Mouse (Mus musculus) hindbrain, embryonic 13.5 days (tissue): ENCODE results near the gene Trim25. TPM values are rescaled to one million over a fixed set of nuclear protein-coding genes. Genes with fewer than 3 reads are reported as not detected.
A peak's percentile ranks its signal among the peaks of the same experiment; 100 is the strongest.

Source experiments
- ATAC-seq: fragments of 200-750 bp; cut with Nextera tagmentation; 2 replicates; pipeline ENCODE4 v1.8.0; 2017; ENCODE audit warnings: moderate TSS enrichment; ENCODE audit not compliant: low FRiP score
- H3K27ac ChIP-seq: fragments of 300-500 bp; sonication (generic); 2 replicates; pipeline ENCODE4 v1.5.1; 2015; ENCODE audit warnings: inconsistent platforms, mild to moderate bottlenecking, moderate library complexity
- H3K27me3 ChIP-seq: fragments of 300-500 bp; sonication (generic); 2 replicates; pipeline ENCODE4 v1.6.1; 2015; ENCODE audit warnings: mild to moderate bottlenecking, inconsistent platforms
- H3K36me3 ChIP-seq: fragments of 300-500 bp; sonication (generic); 2 replicates; pipeline ENCODE4 v1.6.1; 2015; ENCODE audit warnings: mild to moderate bottlenecking, inconsistent platforms
- H3K4me1 ChIP-seq: fragments of 300-500 bp; sonication (generic); replicated peaks from 2 replicates; pipeline ENCODE4 v1.6.1; 2015; ENCODE audit warnings: inconsistent platforms
- H3K4me2 ChIP-seq: fragments of 300-500 bp; sonication (generic); 2 replicates; pipeline ENCODE4 v1.6.1; 2015; ENCODE audit warnings: inconsistent platforms, mild to moderate bottlenecking, moderate library complexity
- H3K4me3 ChIP-seq: fragments of 300-500 bp; sonication (generic); 2 replicates; pipeline ENCODE4 v1.5.1; 2015; ENCODE audit warnings: mild to moderate bottlenecking, inconsistent platforms
- H3K9ac ChIP-seq: fragments of 300-500 bp; sonication (generic); 2 replicates; pipeline ENCODE4 v1.6.1; 2015; ENCODE audit warnings: mild to moderate bottlenecking, inconsistent platforms
- H3K9me3 ChIP-seq: fragments of 300-500 bp; sonication (generic); 2 replicates; pipeline ENCODE4 v1.6.1; 2016; ENCODE audit warnings: inconsistent platforms
- WGBS: fragments of 180-500 bp; shearing (Covaris S2); methylation state at CpG from one replicate; pipeline ENCODE4 v1.1.7; 2015; 5-methylcytosine and 5-hydroxymethylcytosine counted together
- polyA plus RNA-seq: library from polyadenylated mRNA; unstranded; fragments of >200 nt; fragmentation: Nextera tagmentation; extraction: Ambion mirVana; gene quantifications from 2 replicates; pipeline ENCODE4 v1.2.1, GENCODE M21; 2015

The Trim25 gene
- polyA plus RNA-seq, 1 experiment from 2014 or later = 4.6 TPM

GRCm38 (mm10) chr11:88998406-88998805, 770 bp upstream of the Trim25 start:
- Histone ChIP-seq H3K36me3 (no peaks in the 10 kb centered on the region), H3K9ac (no peak overlapping the region), H3K4me1 (peaks cover 7% of the 10 kb centered on the region; the same call in 1 of the 2 replicates), H3K9me3 (no peaks in the 10 kb centered on the region), H3K27ac (no peak overlapping the region), H3K27me3 (peaks cover 24% of the 10 kb centered on the region), H3K4me3 (no peak overlapping the region), H3K4me2 (no peak overlapping the region)
- ATAC-seq = no peak
- WGBS = 9% methylated on average over 3 of the region's 3 CpGs

GRCm38 (mm10) chr11:88999723-89000526, 749 bp downstream of the Trim25 start:
- 0 out of 2 replicates have a peak, but pooled peaks have one; percentile 13 for ATAC-seq
- Histone ChIP-seq H3K9me3 (no peaks in the 10 kb centered on the region), H3K27ac (no peak overlapping the region), H3K4me2 (peak overlapping the region; percentile 51), H3K27me3 (peaks cover 24% of the 10 kb centered on the region), H3K9ac (peak overlapping the region; percentile 60), H3K4me3 (peak overlapping the region; percentile 40), H3K36me3 (no peaks in the 10 kb centered on the region), H3K4me1 (peaks cover 7% of the 10 kb centered on the region; the same call in 1 of the 2 replicates)
- WGBS = 29% methylated on average over 33 of the region's 33 CpGs

- no peaks in the 10 kb centered on the region for H3K9me3 ChIP-seq
- peaks cover 7% of the 10 kb centered on the region; the same call in 1 of the 2 replicates for H3K4me1 ChIP-seq
- H3K27ac ChIP-seq = no peak overlapping the region
- H3K9ac ChIP-seq = no peak overlapping the region
- no peak for ATAC-seq
- no peak overlapping the region for H3K4me3 ChIP-seq
- H3K27me3 ChIP-seq = peaks cover 24% of the 10 kb centered on the region
- no peaks in the 10 kb centered on the region for H3K36me3 ChIP-seq
- no peak overlapping the region for H3K4me2 ChIP-seq
Measured at GRCm38 (mm10) chr11:89000527-89000819, 1.3 kb downstream of the Trim25 start.

GRCm38 (mm10) chr11:89001569-89001968, 2.4 kb downstream of the Trim25 start:
- H3K9me3 ChIP-seq = no peaks in the 10 kb centered on the region
- no peaks in the 10 kb centered on the region for H3K36me3 ChIP-seq
- WGBS = 98% methylated on average over 7 of the region's 7 CpGs
- no peak overlapping the region for H3K9ac ChIP-seq
- H3K4me3 ChIP-seq = no peak overlapping the region
- peaks cover 7% of the 10 kb centered on the region; the same call in 1 of the 2 replicates for H3K4me1 ChIP-seq
- H3K27me3 ChIP-seq = peaks cover 24% of the 10 kb centered on the region
- H3K4me2 ChIP-seq = no peak overlapping the region
- H3K27ac ChIP-seq = no peak overlapping the region
- ATAC-seq = no peak

GRCm38 (mm10) chr11:89002068-89002467, 2.9 kb downstream of the Trim25 start:
- no peak for ATAC-seq
- no peak overlapping the region for H3K4me2 ChIP-seq
- no peak overlapping the region for H3K4me3 ChIP-seq
- WGBS = 94% methylated on average over 5 of the region's 5 CpGs
- no peak overlapping the region for H3K9ac ChIP-seq
- H3K36me3 ChIP-seq = no peaks in the 10 kb centered on the region
- no peak overlapping the region for H3K27ac ChIP-seq
- H3K4me1 ChIP-seq = peaks cover 7% of the 10 kb centered on the region; the same call in 1 of the 2 replicates
- peaks cover 24% of the 10 kb centered on the region for H3K27me3 ChIP-seq
- H3K9me3 ChIP-seq = no peaks in the 10 kb centered on the region

GRCm38 (mm10) chr11:89002621-89003020, 3.4 kb downstream of the Trim25 start:
- H3K27ac ChIP-seq = no peak overlapping the region
- H3K4me1 ChIP-seq = peaks cover 7% of the 10 kb centered on the region; the same call in 1 of the 2 replicates
- no peak overlapping the region for H3K4me2 ChIP-seq
- no peak overlapping the region for H3K9ac ChIP-seq
- WGBS = 82% methylated on average over 5 of the region's 5 CpGs
- ATAC-seq = no peak
- H3K27me3 ChIP-seq = peaks cover 24% of the 10 kb centered on the region
- no peaks in the 10 kb centered on the region for H3K36me3 ChIP-seq
- H3K4me3 ChIP-seq = no peak overlapping the region
- no peaks in the 10 kb centered on the region for H3K9me3 ChIP-seq

GRCm38 (mm10) chr11:89003078-89003477, 3.9 kb downstream of the Trim25 start:
- H3K36me3 ChIP-seq = no peaks in the 10 kb centered on the region
- no peaks in the 10 kb centered on the region for H3K9me3 ChIP-seq
- no peak for ATAC-seq
- WGBS = 65% methylated on average over 6 of the region's 6 CpGs
- peaks cover 24% of the 10 kb centered on the region for H3K27me3 ChIP-seq
- no peak overlapping the region for H3K9ac ChIP-seq
- H3K4me3 ChIP-seq = no peak overlapping the region
- no peak overlapping the region for H3K27ac ChIP-seq
- peaks cover 7% of the 10 kb centered on the region; the same call in 1 of the 2 replicates for H3K4me1 ChIP-seq
- H3K4me2 ChIP-seq = no peak overlapping the region

- peaks cover 20% of the 10 kb centered on the region for H3K27me3 ChIP-seq
- no peak overlapping the region for H3K9ac ChIP-seq
- ATAC-seq = no peak
- WGBS = 86% methylated on average over 4 of the region's 4 CpGs
- no peak overlapping the region for H3K27ac ChIP-seq
- H3K4me1 ChIP-seq = peaks cover 7% of the 10 kb centered on the region; the same call in 1 of the 2 replicates
- no peaks in the 10 kb centered on the region for H3K9me3 ChIP-seq
- no peak overlapping the region for H3K4me2 ChIP-seq
- no peaks in the 10 kb centered on the region for H3K36me3 ChIP-seq
- H3K4me3 ChIP-seq = no peak overlapping the region
Measured at GRCm38 (mm10) chr11:89003726-89004125, 4.5 kb downstream of the Trim25 start.

- no peak for ATAC-seq
Measured at GRCm38 (mm10) chr11:89005473-89005872, 6.3 kb downstream of the Trim25 start.

GRCm38 (mm10) chr11:89006404-89006803, 7.2 kb downstream of the Trim25 start:
- no peaks in the 10 kb centered on the region for H3K27me3 ChIP-seq
- no peak for ATAC-seq
- H3K4me1 ChIP-seq = 0 out of 2 replicates have a peak, but pooled peaks cover 3% of the 10 kb centered on the region
- no peaks in the 10 kb centered on the region for H3K36me3 ChIP-seq
- no peak overlapping the region for H3K4me2 ChIP-seq
- H3K9me3 ChIP-seq = no peaks in the 10 kb centered on the region
- no peak overlapping the region for H3K27ac ChIP-seq
- H3K9ac ChIP-seq = no peak overlapping the region
- H3K4me3 ChIP-seq = no peak overlapping the region

More at GRCm38 (mm10) chr11:89005473-89005872, 6.3 kb downstream of the Trim25 start:
- Histone ChIP-seq H3K9ac (no peak overlapping the region), H3K27ac (no peak overlapping the region), H3K4me1 (0 out of 2 replicates have a peak, but pooled peaks cover 3% of the 10 kb centered on the region), H3K27me3 (peaks cover 3% of the 10 kb centered on the region; the same call in 1 of the 2 replicates), H3K4me2 (no peak overlapping the region), H3K4me3 (no peak overlapping the region), H3K36me3 (no peaks in the 10 kb centered on the region), H3K9me3 (no peaks in the 10 kb centered on the region)
- WGBS = 80% methylated on average over 5 of the region's 5 CpGs

- Histone ChIP-seq H3K27ac (no peak overlapping the region), H3K4me2 (no peak overlapping the region), H3K27me3 (no peaks in the 10 kb centered on the region), H3K4me1 (0 out of 2 replicates have a peak, but pooled peaks cover 3% of the 10 kb centered on the region), H3K9me3 (no peaks in the 10 kb centered on the region), H3K9ac (no peak overlapping the region), H3K36me3 (no peaks in the 10 kb centered on the region), H3K4me3 (no peak overlapping the region)
- no peak for ATAC-seq
- WGBS = 90% methylated on average over 3 of the region's 3 CpGs
Measured at GRCm38 (mm10) chr11:89007582-89007981, 8.4 kb downstream of the Trim25 start.

GRCm38 (mm10) chr11:89009066-89009465, 9.9 kb downstream of the Trim25 start:
- Histone ChIP-seq H3K4me2 (no peak overlapping the region), H3K36me3 (no peaks in the 10 kb centered on the region), H3K4me3 (no peak overlapping the region), H3K4me1 (0 out of 2 replicates have a peak, but pooled peaks cover 3% of the 10 kb centered on the region), H3K9ac (no peak overlapping the region), H3K27ac (no peak overlapping the region), H3K9me3 (no peaks in the 10 kb centered on the region), H3K27me3 (no peaks in the 10 kb centered on the region)
- WGBS = 94% methylated on average over 9 of the region's 9 CpGs
- ATAC-seq = no peak

GRCm38 (mm10) chr11:89009496-89009895, 10.3 kb downstream of the Trim25 start:
- Histone ChIP-seq H3K4me2 (no peak overlapping the region), H3K9ac (no peak overlapping the region), H3K27ac (no peak overlapping the region), H3K36me3 (no peaks in the 10 kb centered on the region), H3K27me3 (no peaks in the 10 kb centered on the region), H3K9me3 (no peaks in the 10 kb centered on the region), H3K4me3 (no peak overlapping the region), H3K4me1 (0 out of 2 replicates have a peak, but pooled peaks cover 3% of the 10 kb centered on the region)
- 79% methylated on average over 7 of the region's 7 CpGs for WGBS
- no peak for ATAC-seq
